Mouse (Mus musculus) midbrain, embryonic 13.5 days (tissue): ENCODE results near the gene Zfpm1. TPM values are rescaled to one million over a fixed set of nuclear protein-coding genes. Genes with fewer than 3 reads are reported as not detected.

Source experiments
- polyA plus RNA-seq: library from polyadenylated mRNA; unstranded; fragments of >200 nt; fragmentation: Nextera tagmentation; extraction: Ambion mirVana; gene quantifications from 2 replicates; pipeline ENCODE4 v1.2.1, GENCODE M21; 2015

Gene Zfpm1
- polyA plus RNA-seq, 1 experiment from 2014 or later, result 2.1 TPM

Other genes with a start within 250 kb of the Zfpm1 start
- gene Trhr2, start 78.6 kb downstream of the Zfpm1 start, polyA plus RNA-seq, result not detected in 2 replicates
- gene Zc3h18, start 94.5 kb downstream of the Zfpm1 start, polyA plus RNA-seq, result 40.0 and 44.9 TPM in 2 replicates
- not detected in 2 replicates for gene Il17c, start 139.9 kb downstream of the Zfpm1 start, polyA plus RNA-seq
- 30.7 and 33.8 TPM in 2 replicates for gene Cyba, start 150.8 kb downstream of the Zfpm1 start, polyA plus RNA-seq
- 45.9 and 47.5 TPM in 2 replicates for gene Mvd, start 161.3 kb downstream of the Zfpm1 start, polyA plus RNA-seq
- not detected in 2 replicates for gene Snai3, start 178.6 kb downstream of the Zfpm1 start, polyA plus RNA-seq
- 37.8 and 38.1 TPM in 2 replicates for gene Rnf166, start 193.9 kb downstream of the Zfpm1 start, polyA plus RNA-seq
- gene Ctu2, start 194.0 kb downstream of the Zfpm1 start, polyA plus RNA-seq, result 73.0 and 80.7 TPM in 2 replicates